Mouse (Mus musculus): ENCODE measurements around the gene Ttc5.
"Not testable (repeated sequence)": the region's sequence is repeated elsewhere in the genome, so short reads cannot be mapped to it uniquely, and the experiment has no call there.

Gene Ttc5

GRCm38 (mm10) chr14:50765736-50766135 is 19.6 kb downstream of the Ttc5 start:
- no peak for DNase-seq

DNA sequence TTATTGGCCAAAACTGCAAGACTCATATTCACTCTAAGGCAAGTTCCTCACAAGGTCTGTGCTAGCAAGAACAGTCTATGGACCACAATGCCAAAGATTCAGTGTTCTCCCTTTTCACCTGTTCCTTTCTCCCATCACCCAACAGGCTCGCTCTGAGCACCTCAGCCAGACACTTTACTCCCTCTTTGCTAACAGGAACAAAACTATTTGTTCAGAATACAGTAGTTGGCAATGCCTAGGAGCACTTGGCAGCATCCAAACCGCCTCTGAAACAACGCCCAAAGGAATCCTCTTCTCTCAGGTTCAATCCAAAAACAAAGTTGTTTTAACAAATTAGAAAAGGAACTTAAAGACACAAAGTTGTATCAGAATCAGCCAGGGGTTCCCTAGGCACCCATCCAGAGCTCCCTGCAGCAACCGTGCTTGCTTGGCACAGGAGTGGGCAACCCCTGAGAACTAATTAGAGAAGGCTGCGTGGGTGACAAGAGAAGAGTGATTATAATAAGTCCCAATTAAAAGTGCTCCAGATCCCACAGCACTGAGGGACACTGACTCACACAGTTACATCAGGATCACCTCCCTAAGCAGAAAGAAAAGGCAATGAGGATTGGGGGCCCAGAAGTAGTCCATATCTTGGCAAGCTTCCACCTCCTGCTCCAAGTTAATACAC is 26.8 kb downstream of the Ttc5 start:
- DNase-seq = peak; percentile 9

DNA sequence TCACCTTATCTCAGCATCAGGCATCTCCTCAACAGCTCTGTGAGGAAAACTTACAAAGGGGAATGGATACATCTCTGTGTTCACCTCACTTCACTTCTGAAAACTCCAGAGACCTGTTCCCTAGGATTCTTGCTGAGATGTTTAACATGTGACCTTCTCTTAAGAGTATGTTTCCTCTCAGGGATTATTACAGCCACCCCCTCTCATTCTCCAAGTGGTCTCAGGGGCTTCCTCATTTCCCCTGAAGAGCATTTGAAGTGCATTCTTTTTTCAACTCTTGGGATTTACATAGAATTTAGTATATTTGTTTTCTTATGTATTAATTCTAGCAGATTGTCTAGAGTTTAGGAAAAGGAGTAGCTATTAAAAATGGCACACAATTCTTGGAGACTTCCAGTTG is 40.3 kb downstream of the Ttc5 start, which contains the start of gene Olfr749:
Gene Olfr749, minus strand, starts transcription at position 101 of the 400 bp plus-strand sequence.
- DNase-seq = no peak

- DNase-seq = no peak
Measured at GRCm38 (mm10) chr14:50741584-50741983, 43.7 kb downstream of the Ttc5 start.

DNA sequence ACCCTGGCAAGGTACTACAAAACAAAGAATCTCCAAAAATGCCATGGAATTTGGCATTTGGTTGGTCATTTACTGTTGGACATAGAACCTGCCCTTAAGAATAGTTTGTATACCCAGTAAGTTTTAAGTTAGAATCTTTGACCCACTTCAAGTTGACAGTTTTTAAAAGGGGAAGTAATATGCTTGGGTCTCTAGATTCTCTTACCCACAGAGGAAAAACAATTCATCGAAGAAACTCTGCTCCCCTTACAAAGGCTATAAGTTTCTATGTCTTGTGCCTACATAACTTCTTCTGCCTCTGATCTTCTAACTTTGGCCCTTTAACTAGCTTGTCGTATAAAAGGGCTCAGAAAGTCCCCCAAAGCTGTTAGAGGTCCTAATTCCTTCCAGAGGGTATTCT is 45.0 kb downstream of the Ttc5 start:
- no peak for DNase-seq

DNA sequence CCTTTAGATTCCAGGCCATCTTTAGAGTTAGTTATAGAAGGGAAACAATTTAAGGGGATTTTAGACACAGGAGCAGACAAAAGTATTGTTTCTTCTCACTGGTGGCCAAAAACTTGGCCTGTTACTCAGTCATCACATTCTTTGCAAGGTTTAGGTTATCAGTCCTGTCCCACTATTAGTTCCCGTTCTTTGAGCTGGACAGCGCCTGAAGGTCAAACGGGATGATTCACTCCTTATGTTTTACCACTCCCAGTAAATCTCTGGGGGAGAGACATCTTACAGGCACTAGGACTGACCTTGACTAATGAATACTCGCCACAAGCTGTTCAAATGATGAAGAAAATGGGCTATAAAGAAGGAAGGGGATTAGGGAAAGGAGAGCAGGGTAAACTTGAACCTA is 62.9 kb downstream of the Ttc5 start:
- DNase-seq = not testable (repeated sequence)

DNA sequence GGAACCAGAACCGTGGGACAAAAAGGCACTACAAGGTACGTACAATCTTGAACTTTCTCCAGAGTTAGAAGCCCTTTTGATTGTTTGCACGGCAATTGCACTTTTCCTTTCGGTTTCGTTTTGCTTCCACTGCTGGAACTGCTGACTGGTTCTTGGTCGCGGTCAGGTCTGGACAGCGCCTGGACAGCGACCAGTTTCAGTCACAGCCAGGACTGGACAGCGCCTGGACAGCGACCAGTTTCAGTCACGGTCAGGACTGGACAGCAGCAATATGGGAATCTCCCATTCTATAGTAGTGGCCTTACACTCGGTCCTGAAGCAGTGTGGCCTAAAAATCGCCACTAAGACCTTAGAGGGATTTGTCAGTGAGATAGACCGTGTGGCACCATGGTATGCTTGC is 65.4 kb downstream of the Ttc5 start:
- DNase-seq = not testable (repeated sequence)

Data from retina, postnatal 1 day (tissue).